Mouse (Mus musculus) hindbrain, embryonic 16.5 days (tissue): ENCODE results near the gene Oxct1. TPM values are rescaled to one million over a fixed set of nuclear protein-coding genes. Genes with fewer than 3 reads are reported as not detected.

Experiments
- ATAC-seq: fragments of 200-750 bp; cut with Nextera tagmentation; 2 replicates; pipeline ENCODE4 v1.8.0; 2017; ENCODE audit warnings: moderate TSS enrichment, moderate library complexity
- H3K27ac ChIP-seq: fragments of 300-500 bp; sonication (generic); 2 replicates; pipeline ENCODE4 v1.5.1; 2014; ENCODE audit warnings: low read depth, mild to moderate bottlenecking, control low read depth, low read length, moderate library complexity
- H3K27me3 ChIP-seq: fragments of 300-500 bp; sonication (generic); replicated peaks from 2 replicates; pipeline ENCODE4 v1.6.1; 2014; ENCODE audit warnings: low read length; ENCODE audit not compliant: control insufficient read depth, insufficient read depth
- H3K36me3 ChIP-seq: fragments of 300-500 bp; sonication (generic); 2 replicates; pipeline ENCODE4 v1.6.1; 2014; ENCODE audit warnings: mild to moderate bottlenecking, low read length, moderate library complexity, mixed read lengths; ENCODE audit not compliant: control insufficient read depth, insufficient read depth
- H3K4me1 ChIP-seq: fragments of 300-500 bp; sonication (generic); 2 replicates; pipeline ENCODE4 v1.6.1; 2014; ENCODE audit warnings: low read depth, low read length; ENCODE audit not compliant: control insufficient read depth, insufficient read depth
- H3K4me2 ChIP-seq: fragments of 300-500 bp; sonication (generic); 2 replicates; pipeline ENCODE4 v1.6.1; 2014; ENCODE audit warnings: mild to moderate bottlenecking, low read length, control low read depth, moderate library complexity
- H3K4me3 ChIP-seq: fragments of 300-500 bp; sonication (generic); 2 replicates; pipeline ENCODE4 v1.5.1; 2014; ENCODE audit warnings: mild to moderate bottlenecking, low read length, control low read depth, moderate library complexity
- H3K9ac ChIP-seq: fragments of 300-500 bp; sonication (generic); 2 replicates; pipeline ENCODE4 v1.6.1; 2014; ENCODE audit warnings: low read depth, mild to moderate bottlenecking, control low read depth, low read length, moderate library complexity
- H3K9me3 ChIP-seq: fragments of 300-500 bp; sonication (generic); 2 replicates; pipeline ENCODE4 v1.6.1; 2014; ENCODE audit warnings: mild to moderate bottlenecking, low read length, moderate library complexity; ENCODE audit not compliant: control insufficient read depth
- WGBS: fragments of 180-500 bp; shearing (Covaris S2); extraction: QIAGEN DNeasy Blood & Tissue Kit; methylation state at CpG from one replicate; pipeline ENCODE4 v1.1.7; 2014; 5-methylcytosine and 5-hydroxymethylcytosine counted together
- polyA plus RNA-seq: library from polyadenylated mRNA; unstranded; fragments of >200 nt; fragmentation: Nextera tagmentation; extraction: Ambion mirVana; gene quantifications from 2 replicates; pipeline ENCODE4 v1.2.1, GENCODE M21; 2015

Oxct1 gene
- polyA plus RNA-seq, 1 experiment from 2014 or later: 495 TPM

DNA sequence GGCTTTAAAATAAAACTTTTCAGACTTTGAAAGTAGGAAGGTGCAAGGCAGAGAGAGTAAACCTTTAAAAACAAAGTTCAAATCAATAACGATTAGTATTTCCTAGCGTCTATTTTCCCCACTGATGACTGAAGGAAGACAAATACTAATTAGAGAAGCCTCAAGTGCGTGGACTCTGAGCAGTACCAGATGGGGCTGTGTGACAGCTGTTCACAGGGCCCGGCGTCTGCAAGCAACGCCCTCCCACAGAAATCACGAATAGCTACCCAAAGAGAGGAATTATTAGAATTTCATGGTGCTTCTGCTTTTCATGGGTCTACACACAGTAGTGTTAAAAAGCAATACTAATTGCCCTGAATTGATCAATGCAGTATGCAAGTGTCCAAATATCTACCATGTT, 61.7 kb downstream of the Oxct1 start:
- H3K9me3 ChIP-seq: no peaks in the 10 kb centered on the region
- 28% methylated on average over 7 of the region's 7 CpGs for WGBS
- no peak for ATAC-seq

DNA sequence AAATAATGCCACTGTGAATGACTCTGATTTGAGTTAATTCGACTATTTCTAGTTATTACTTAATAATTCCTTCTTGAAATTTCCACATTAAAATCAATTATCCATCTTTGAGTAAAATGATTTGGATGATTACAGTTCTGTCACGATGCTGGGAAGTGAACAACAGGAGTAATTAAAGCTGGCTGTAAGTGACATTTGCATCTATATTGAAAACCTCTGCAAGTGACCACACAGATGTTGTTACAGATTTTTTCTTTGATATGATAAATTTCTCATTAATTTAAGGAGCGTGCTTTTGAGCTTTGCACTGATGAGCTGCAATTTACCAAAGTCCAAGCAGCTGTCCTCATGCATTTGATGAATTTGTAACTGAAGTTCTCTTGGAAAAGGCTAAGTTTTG, 64.4 kb downstream of the Oxct1 start:
- H3K36me3 ChIP-seq: peaks cover 16% of the 10 kb centered on the region
- no peaks in the 10 kb centered on the region for H3K27me3 ChIP-seq
- H3K4me1 ChIP-seq: no peaks in the 10 kb centered on the region
- no peak overlapping the region for H3K9ac ChIP-seq
- no peak overlapping the region for H3K4me3 ChIP-seq
- no peak overlapping the region for H3K27ac ChIP-seq
- no peaks in the 10 kb centered on the region for H3K9me3 ChIP-seq
- ATAC-seq: no peak
- H3K4me2 ChIP-seq: no peak overlapping the region
- 72% methylated on average over 3 of the region's 3 CpGs for WGBS

More for the DNA sequence above, 61.7 kb downstream of the Oxct1 start:
- H3K9ac ChIP-seq: no peak overlapping the region
- H3K36me3 ChIP-seq: peaks cover 16% of the 10 kb centered on the region
- no peak overlapping the region for H3K4me3 ChIP-seq
- H3K27me3 ChIP-seq: no peaks in the 10 kb centered on the region
- no peak overlapping the region for H3K4me2 ChIP-seq
- H3K4me1 ChIP-seq: no peaks in the 10 kb centered on the region
- H3K27ac ChIP-seq: no peak overlapping the region

DNA sequence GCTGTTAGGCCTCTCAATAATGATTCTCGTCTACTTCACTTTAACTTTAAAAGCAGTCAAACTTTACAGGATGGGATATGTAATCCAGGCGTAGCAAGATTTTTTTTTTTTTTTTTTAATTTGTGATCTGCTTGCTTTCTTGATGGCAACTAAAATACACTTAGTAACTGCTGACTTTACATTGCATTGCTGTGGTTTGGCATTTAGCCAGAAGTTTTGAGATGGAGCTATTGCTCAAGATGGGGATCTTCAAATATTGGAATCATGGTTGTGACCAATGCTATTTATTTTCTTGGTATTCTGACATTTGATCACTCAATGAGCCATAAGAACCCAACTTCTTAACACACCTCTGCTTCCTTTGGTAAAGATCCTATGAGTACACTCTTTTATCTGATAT, 66.4 kb downstream of the Oxct1 start:
- Histone ChIP-seq H3K4me1 (no peaks in the 10 kb centered on the region), H3K27ac (no peak overlapping the region), H3K4me3 (no peak overlapping the region), H3K4me2 (no peak overlapping the region), H3K9me3 (no peaks in the 10 kb centered on the region), H3K27me3 (no peaks in the 10 kb centered on the region), H3K9ac (no peak overlapping the region), H3K36me3 (peaks cover 16% of the 10 kb centered on the region)
- no peak for ATAC-seq
- WGBS: 89% methylated on average over 2 of the region's 2 CpGs

DNA sequence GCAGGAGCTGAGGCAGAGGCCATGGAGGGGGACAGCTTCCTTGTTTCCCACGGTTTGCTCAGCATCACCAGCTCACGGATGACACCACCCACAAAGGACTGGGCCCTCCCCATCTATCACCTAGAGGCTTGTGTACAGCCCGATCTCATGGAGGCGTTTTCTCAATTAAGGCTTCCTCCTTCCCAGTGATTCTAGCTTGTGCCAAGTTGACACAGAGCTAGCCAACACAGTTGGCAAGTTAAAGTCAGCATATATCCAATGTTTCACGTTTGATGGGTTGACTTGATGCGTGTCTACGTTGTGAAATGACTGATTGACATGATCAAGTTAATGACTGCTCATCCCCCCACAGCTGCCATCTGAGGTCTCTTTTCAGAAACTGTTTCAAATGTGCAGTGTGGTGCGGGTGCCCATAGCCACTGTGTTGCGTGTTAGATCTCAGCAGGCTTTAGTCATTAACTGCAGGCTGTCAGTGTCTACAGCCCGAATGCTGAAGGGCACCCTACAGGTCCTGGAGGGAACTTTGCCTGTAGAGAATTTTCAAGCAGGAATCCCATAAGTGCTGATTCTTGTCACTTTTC, 74.2 kb downstream of the Oxct1 start:
- WGBS: 72% methylated on average over 10 of the region's 10 CpGs
- H3K4me1 ChIP-seq: no peaks in the 10 kb centered on the region; the same call in none of the 2 replicates
- H3K36me3 ChIP-seq: peaks cover 12% of the 10 kb centered on the region
- H3K9me3 ChIP-seq: no peaks in the 10 kb centered on the region
- H3K27me3 ChIP-seq: no peaks in the 10 kb centered on the region
- no peak overlapping the region for H3K4me2 ChIP-seq
- H3K9ac ChIP-seq: no peak overlapping the region
- H3K27ac ChIP-seq: no peak overlapping the region
- no peak overlapping the region for H3K4me3 ChIP-seq
- no peak for ATAC-seq

DNA sequence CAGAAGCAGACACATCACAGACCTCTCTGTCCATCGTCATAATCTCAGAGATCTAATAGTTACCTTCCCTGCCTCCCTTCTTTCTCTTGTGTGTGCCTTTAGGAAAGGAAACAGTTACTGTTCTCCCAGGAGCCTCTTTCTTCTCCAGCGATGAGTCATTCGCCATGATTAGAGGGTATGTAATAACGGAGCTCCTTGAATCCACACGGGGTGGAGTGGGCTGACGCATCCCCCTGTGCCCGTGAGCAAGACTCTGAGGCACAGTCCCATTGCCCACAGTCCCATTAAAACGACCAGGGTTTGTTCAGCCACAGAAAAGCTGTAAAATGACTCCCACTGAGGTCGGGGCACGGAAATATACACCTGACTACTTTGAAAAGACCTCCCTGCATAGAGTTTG, 74.8 kb downstream of the Oxct1 start:
- Histone ChIP-seq H3K4me1 (no peaks in the 10 kb centered on the region; the same call in none of the 2 replicates), H3K4me3 (no peak overlapping the region), H3K9me3 (no peaks in the 10 kb centered on the region), H3K9ac (no peak overlapping the region), H3K4me2 (no peak overlapping the region), H3K27me3 (no peaks in the 10 kb centered on the region), H3K36me3 (peaks cover 12% of the 10 kb centered on the region), H3K27ac (no peak overlapping the region)
- WGBS: 77% methylated on average over 10 of the region's 10 CpGs
- no peak for ATAC-seq

DNA sequence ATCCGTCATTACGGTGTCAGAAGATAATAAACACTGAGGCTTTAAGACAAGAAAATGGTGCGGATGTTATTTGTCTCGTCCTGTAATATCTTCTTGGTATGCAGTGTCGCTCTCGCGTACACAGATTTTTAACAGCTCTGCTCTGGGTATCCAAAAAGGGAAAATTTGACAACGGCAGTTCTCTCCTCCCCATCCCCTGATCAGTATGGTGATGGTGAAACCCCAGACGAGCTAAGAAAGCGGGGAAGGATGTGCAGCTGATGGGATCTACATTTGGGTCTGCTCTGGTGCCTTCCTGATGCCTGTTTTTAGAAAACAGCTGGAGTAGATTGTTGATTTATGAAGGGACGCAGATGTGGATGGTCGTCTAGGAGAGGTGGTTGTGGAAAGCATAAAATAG, 78.1 kb downstream of the Oxct1 start:
- no peak overlapping the region for H3K4me3 ChIP-seq
- no peaks in the 10 kb centered on the region; the same call in none of the 2 replicates for H3K4me1 ChIP-seq
- no peaks in the 10 kb centered on the region for H3K27me3 ChIP-seq
- no peaks in the 10 kb centered on the region for H3K9me3 ChIP-seq
- peaks cover 11% of the 10 kb centered on the region for H3K36me3 ChIP-seq
- ATAC-seq: no peak
- no peak overlapping the region for H3K27ac ChIP-seq
- H3K9ac ChIP-seq: no peak overlapping the region
- H3K4me2 ChIP-seq: no peak overlapping the region
- 81% methylated on average over 12 of the region's 12 CpGs for WGBS

DNA sequence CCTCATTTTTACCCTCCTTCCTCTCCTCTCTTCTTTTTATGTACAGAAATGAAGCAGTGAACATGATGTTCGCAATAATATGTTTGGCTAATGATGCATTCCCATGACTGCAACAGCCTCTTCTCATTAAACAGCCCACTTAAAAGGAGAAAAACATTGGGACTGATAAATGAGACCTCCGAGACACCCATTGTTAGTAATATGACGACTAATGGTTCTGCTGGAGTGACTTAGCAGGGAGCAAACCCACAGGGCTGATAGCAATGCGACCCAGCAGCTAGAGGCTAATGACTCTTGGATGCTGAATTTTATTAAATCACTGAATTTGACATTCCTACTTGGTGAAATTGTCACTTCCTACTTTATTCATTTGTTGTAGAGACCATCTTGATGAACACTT, 79.3 kb downstream of the Oxct1 start:
- Histone ChIP-seq H3K27me3 (no peaks in the 10 kb centered on the region), H3K9ac (no peak overlapping the region), H3K4me3 (no peak overlapping the region), H3K36me3 (peaks cover 9% of the 10 kb centered on the region), H3K9me3 (no peaks in the 10 kb centered on the region), H3K27ac (no peak overlapping the region), H3K4me1 (no peaks in the 10 kb centered on the region; the same call in none of the 2 replicates), H3K4me2 (no peak overlapping the region)
- WGBS: 48% methylated on average over 4 of the region's 4 CpGs
- peak; percentile 67 for ATAC-seq

DNA sequence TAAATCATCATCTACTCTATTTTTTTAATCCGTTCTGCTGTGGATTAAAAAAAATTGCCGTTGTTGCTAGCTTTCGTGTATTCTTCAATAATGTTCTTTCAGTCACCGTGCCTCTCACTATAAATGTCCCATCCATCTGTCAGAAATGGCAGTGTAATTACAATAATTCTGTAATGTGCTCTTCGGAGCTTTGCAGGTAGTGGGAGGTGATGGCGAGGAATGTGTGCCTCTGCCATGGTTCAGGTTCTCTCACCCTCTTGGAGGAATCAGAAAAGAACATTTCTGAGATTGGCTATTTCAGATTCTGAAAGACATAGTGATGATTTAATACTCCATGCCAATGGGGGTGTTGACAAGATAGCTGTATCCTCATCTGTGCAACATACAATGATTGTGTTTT, 93.8 kb downstream of the Oxct1 start:
- Histone ChIP-seq H3K9me3 (no peaks in the 10 kb centered on the region), H3K36me3 (no peaks in the 10 kb centered on the region), H3K27me3 (no peaks in the 10 kb centered on the region), H3K4me3 (no peak overlapping the region), H3K27ac (no peak overlapping the region), H3K9ac (no peak overlapping the region), H3K4me2 (no peak overlapping the region), H3K4me1 (no peaks in the 10 kb centered on the region)
- 95% methylated on average over 6 of the region's 6 CpGs for WGBS
- no peak for ATAC-seq

DNA sequence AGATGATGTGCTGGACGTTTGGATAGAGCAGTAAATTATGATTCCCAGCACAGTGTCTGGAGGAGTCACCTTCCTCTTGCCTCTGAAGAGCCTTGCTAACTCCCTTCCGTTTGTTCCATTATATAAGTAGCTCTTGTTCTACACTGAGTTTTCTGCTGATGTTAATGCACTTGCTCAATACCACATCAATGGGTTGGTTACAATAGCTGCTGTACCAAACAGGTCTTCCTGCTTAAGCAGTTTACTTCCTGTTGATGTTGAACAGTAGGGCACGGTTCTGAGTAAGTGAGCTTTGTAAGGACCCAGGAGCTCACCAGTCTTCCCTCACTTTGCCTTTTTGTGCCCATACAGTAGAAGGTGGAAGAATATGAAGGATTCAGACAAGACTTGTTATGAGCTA, 98.5 kb downstream of the Oxct1 start:
- 65% methylated on average over 3 of the region's 3 CpGs for WGBS
- ATAC-seq: no peak

More for the DNA sequence above, 98.5 kb downstream of the Oxct1 start:
- no peak overlapping the region for H3K9ac ChIP-seq
- no peak overlapping the region for H3K27ac ChIP-seq
- H3K36me3 ChIP-seq: peaks cover 11% of the 10 kb centered on the region; the same call in 1 of the 2 replicates
- no peaks in the 10 kb centered on the region for H3K27me3 ChIP-seq
- no peak overlapping the region for H3K4me2 ChIP-seq
- H3K4me1 ChIP-seq: no peaks in the 10 kb centered on the region
- no peak overlapping the region for H3K4me3 ChIP-seq
- H3K9me3 ChIP-seq: no peaks in the 10 kb centered on the region
